Mouse (Mus musculus): Measurements from ENCODE around the gene Ccdc122. TPM values are rescaled to one million over a fixed set of nuclear protein-coding genes. Genes with fewer than 3 reads are reported as not detected.
"Not testable (repeated sequence)": the region's sequence is repeated elsewhere in the genome, so short reads cannot be mapped to it uniquely, and the experiment has no call there.

Ccdc122 gene
- polyA plus RNA-seq, 1 experiment from 2014 or later = 2.0 TPM

DNA sequence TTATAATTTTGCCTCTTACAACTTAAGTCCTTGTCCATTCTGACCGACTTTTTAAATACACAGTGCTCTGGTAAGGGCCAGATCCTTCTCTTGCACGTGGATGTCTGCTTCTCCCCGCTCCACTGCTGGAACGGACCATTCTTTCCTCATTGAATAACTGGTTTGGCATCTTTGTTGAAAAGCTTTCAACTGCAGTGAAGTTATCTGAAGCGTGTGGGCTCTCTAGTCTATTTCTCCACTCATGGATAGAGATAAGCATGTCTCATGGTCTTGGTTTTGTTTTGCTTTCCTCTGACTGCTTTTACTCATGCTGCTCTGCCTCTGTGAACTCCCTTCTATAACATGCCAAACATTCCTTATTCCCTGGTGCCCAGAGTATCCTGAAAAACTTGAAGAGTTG is 4.1 kb upstream of the Ccdc122 start:
- no peaks in the 10 kb centered on the region for H3K27me3 ChIP-seq (replicated peaks)
- H3K4me2 ChIP-seq = no peak overlapping the region; the same call in 1 of the 2 replicates
- WGBS = 13% methylated on average over 5 of the region's 5 CpGs
- H3K4me1 ChIP-seq (replicated peaks) = peaks cover 10% of the 10 kb centered on the region
- no peaks in the 10 kb centered on the region for H3K36me3 ChIP-seq
- H3K9ac ChIP-seq = no peak overlapping the region
- no peaks in the 10 kb centered on the region for H3K9me3 ChIP-seq (replicated peaks)
- no peak overlapping the region for H3K27ac ChIP-seq (ENCODE audit: poor library complexity, severe bottlenecking)
- 0 out of 2 replicates have a peak, but pooled peaks have one; percentile 27 for ATAC-seq (ENCODE audit: insufficient number of reproducible peaks, low FRiP score)
- H3K4me3 ChIP-seq = no peak overlapping the region

DNA sequence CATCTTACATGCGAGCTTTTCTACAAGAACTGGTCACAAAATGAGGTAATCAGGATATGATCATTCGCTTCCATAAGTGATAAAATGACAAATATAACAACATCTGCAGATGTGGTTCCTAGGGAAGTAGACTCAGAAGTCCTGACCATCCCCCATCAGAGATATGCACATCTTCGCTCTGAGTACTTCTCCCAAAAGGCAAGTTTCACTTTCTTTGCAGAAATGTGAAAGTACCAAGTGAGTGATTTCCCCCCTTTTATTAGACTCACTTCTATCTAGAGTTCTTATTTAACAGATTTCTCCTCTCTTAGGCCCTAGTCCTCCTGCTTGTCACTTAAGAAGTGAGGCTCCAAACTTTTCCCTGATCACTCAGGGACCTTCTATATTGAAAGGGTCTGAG is 3.2 kb upstream of the Ccdc122 start:
- 86% methylated on average over 3 of the region's 3 CpGs for WGBS
- no peak for ATAC-seq (ENCODE audit: insufficient number of reproducible peaks, low FRiP score)
- Histone ChIP-seq H3K9me3 (replicated peaks) (no peaks in the 10 kb centered on the region), H3K36me3 (no peaks in the 10 kb centered on the region), H3K4me3 (no peak overlapping the region), H3K4me2 (no peak overlapping the region), H3K27me3 (replicated peaks) (no peaks in the 10 kb centered on the region), H3K9ac (no peak overlapping the region), H3K27ac (ENCODE audit: poor library complexity, severe bottlenecking) (no peak overlapping the region), H3K4me1 (replicated peaks) (peaks cover 10% of the 10 kb centered on the region)

DNA sequence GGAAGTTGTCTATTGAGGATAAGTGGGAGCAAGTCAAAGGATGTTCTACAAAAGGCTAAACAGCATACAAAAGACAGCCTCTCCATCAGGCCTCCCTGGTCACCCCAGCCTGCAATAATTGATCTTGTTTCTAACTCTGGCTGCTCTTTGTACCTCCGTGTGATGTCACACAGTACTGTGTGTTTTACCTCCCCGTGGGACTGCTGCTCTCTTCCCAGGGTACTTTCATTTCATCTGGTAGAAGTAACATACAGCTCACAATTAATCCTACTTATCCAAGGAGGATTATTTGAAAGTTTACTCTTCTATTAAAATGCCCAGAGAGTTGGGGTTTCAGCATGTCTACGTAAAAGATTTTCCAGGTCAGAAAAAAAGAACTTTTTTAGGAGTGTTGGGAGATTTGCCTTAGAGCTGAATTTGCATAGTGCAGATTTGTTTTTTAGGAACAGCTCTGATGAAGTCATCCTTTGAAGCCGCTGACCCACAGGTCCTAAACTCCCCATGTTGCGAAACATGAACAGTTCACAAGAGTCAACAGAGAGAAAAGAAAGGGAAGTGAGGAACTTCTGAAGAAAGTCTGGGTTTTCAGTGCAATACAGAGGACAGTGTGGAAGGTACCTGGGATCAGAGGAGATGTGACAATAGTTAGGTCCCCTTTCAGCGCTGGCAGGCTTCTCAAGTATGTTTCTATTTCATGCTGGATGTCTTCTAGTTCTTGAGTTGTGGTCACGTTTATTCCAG is 2.2 kb upstream of the Ccdc122 start:
- Histone ChIP-seq H3K4me2 (no peak overlapping the region), H3K27me3 (replicated peaks) (no peaks in the 10 kb centered on the region), H3K4me1 (replicated peaks) (peaks cover 10% of the 10 kb centered on the region), H3K9ac (no peak overlapping the region), H3K4me3 (no peak overlapping the region), H3K9me3 (replicated peaks) (no peaks in the 10 kb centered on the region), H3K27ac (ENCODE audit: poor library complexity, severe bottlenecking) (no peak overlapping the region), H3K36me3 (no peaks in the 10 kb centered on the region)
- ATAC-seq (ENCODE audit: insufficient number of reproducible peaks, low FRiP score) = no peak
- WGBS = 73% methylated on average over 7 of the region's 7 CpGs

DNA sequence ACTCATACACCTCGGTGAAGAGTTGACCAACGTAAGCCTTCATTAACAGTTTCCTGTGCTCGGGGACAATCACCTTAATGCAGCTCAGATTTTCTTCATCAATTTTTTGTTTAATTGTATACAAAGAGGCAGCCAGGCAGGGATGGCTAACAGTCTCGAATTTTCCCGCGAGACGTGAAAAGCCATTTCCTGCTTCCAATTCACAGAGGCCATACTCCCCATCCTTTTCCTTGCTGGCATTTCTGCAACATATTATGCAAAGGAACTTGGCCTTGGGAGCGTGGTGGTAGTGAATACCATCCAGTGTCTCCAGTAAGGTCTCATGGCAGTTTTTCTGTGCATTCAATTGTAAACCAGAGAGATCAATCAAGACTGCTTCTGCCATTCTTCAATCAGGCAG is 1.6 kb upstream of the Ccdc122 start:
- no peaks in the 10 kb centered on the region for H3K36me3 ChIP-seq
- peaks cover 7% of the 10 kb centered on the region for H3K4me1 ChIP-seq (replicated peaks)
- WGBS = 88% methylated on average over 8 of the region's 8 CpGs
- no peaks in the 10 kb centered on the region for H3K9me3 ChIP-seq (replicated peaks)
- H3K27me3 ChIP-seq (replicated peaks) = no peaks in the 10 kb centered on the region
- no peak overlapping the region for H3K9ac ChIP-seq
- no peak overlapping the region for H3K4me2 ChIP-seq
- no peak for ATAC-seq (ENCODE audit: insufficient number of reproducible peaks, low FRiP score)
- H3K4me3 ChIP-seq = no peak overlapping the region
- H3K27ac ChIP-seq (ENCODE audit: poor library complexity, severe bottlenecking) = no peak overlapping the region

DNA sequence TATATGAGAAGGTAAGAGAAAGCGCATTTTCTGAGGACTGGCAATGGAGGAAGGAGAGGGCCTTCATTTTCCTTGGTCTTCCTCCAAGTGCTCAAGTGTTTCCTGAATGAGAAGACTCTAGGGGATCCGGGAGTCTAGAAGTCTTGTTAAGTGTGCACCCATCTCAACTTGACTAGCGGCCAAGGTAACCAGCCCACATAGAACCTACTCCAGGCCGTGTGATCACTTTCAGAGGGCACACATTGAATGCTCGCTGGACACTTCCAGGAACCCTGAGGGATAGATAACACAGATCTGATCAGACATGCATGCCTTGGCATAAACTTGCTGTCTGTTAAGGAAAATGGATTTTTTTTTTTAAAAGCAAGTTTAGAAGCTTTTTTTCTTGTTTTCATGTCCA is 758 bp downstream of the Ccdc122 start:
- Histone ChIP-seq H3K9me3 (replicated peaks) (no peaks in the 10 kb centered on the region), H3K27me3 (replicated peaks) (no peaks in the 10 kb centered on the region), H3K36me3 (no peaks in the 10 kb centered on the region), H3K4me3 (no peak overlapping the region), H3K27ac (ENCODE audit: poor library complexity, severe bottlenecking) (no peak overlapping the region), H3K4me2 (no peak overlapping the region), H3K9ac (no peak overlapping the region), H3K4me1 (replicated peaks) (no peaks in the 10 kb centered on the region)
- WGBS = 75% methylated on average over 5 of the region's 5 CpGs
- ATAC-seq (ENCODE audit: insufficient number of reproducible peaks, low FRiP score) = no peak

DNA sequence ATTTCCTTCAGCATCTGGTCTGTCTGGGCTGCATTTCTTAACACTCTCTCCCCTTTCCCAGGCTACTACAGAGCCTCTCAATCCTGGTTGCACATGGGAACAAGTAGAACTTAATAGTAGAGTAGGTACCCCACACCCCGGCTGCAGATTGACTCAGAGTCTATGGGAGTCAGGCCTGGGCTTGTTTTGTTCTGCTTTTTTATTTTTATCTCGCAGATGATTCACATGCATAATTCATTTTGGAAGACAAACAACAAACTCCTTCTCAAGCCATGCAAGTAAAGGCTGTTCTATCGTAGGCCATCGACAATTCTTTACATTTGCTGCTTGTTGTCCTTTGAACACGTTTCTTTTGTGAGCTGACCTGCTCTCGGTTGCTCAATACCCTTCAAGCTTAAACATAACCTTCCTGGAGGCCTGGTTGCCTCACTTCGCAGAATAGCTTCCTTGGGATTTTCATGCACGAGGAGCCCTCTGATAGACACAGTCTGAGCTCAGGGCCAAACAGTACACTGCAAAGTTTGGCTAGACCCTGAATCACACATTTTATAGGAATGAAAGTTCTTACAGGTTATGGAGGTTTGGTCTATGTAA is 1.4 kb downstream of the Ccdc122 start:
- Histone ChIP-seq H3K36me3 (no peaks in the 10 kb centered on the region), H3K27ac (ENCODE audit: poor library complexity, severe bottlenecking) (no peak overlapping the region), H3K9me3 (replicated peaks) (0 out of 2 replicates have a peak, but pooled peaks cover 3% of the 10 kb centered on the region), H3K4me2 (no peak overlapping the region), H3K4me3 (no peak overlapping the region), H3K27me3 (replicated peaks) (no peaks in the 10 kb centered on the region), H3K4me1 (replicated peaks) (no peaks in the 10 kb centered on the region), H3K9ac (no peak overlapping the region)
- no peak for ATAC-seq (ENCODE audit: insufficient number of reproducible peaks, low FRiP score)
- 80% methylated on average over 8 of the region's 8 CpGs for WGBS

DNA sequence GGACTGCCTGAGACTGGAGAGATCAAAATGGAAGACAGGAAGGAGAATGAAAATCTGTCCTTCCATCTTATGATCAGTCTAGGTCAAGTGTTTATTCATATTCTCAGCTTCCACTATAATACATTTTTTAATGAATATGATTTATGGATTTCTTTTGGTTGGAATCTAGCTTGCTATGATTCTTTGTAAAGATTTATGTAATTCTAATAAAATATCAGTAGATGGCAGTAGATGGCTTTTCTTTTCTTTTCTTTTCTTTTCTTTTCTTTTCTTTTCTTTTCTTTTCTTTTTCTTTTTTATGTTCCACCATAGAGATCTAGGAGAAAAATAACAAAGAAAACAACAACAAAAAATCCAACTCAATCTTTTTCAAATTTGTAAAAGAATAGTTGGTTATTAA is 16.7 kb downstream of the Ccdc122 start:
- H3K4me3 ChIP-seq = no peak overlapping the region

DNA sequence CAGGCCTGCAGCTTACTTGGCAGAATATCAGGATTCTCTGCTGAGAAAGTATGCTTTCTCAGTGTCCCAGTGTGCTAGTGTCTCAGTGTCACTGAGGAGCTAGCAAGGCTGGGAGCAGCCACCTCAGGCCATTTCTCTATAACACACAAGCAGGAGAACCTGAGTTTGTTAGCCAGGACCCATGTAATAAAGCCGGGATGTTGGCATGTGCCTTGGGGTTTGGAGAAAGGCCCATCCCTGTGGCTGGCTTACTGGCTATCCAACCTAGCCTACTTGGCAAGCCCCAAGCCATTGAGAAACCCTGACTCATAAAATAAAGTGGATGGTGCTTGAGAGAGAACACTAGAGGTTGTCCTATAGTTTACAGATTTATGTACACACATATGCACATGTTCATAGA is 32.8 kb downstream of the Ccdc122 start:
- no peak for ATAC-seq (ENCODE audit: insufficient number of reproducible peaks, low FRiP score)
- H3K4me3 ChIP-seq = no peak overlapping the region
- H3K4me1 ChIP-seq (replicated peaks) = no peaks in the 10 kb centered on the region
- H3K4me2 ChIP-seq = no peak overlapping the region
- no peaks in the 10 kb centered on the region for H3K36me3 ChIP-seq
- no peak overlapping the region for H3K27ac ChIP-seq (ENCODE audit: poor library complexity, severe bottlenecking)
- no peak overlapping the region for H3K9ac ChIP-seq
- no peaks in the 10 kb centered on the region for H3K27me3 ChIP-seq (replicated peaks)
- 78% methylated on average over 1 of the region's 1 CpGs for WGBS
- no peaks in the 10 kb centered on the region for H3K9me3 ChIP-seq (replicated peaks)

More for the DNA sequence above, 16.7 kb downstream of the Ccdc122 start:
- Histone ChIP-seq H3K36me3 (no peaks in the 10 kb centered on the region), H3K27ac (ENCODE audit: poor library complexity, severe bottlenecking) (no peak overlapping the region), H3K27me3 (replicated peaks) (no peaks in the 10 kb centered on the region), H3K9ac (no peak overlapping the region), H3K4me2 (no peak overlapping the region), H3K9me3 (replicated peaks) (no peaks in the 10 kb centered on the region), H3K4me1 (replicated peaks) (no peaks in the 10 kb centered on the region)
- ATAC-seq (ENCODE audit: insufficient number of reproducible peaks, low FRiP score) = no peak

DNA sequence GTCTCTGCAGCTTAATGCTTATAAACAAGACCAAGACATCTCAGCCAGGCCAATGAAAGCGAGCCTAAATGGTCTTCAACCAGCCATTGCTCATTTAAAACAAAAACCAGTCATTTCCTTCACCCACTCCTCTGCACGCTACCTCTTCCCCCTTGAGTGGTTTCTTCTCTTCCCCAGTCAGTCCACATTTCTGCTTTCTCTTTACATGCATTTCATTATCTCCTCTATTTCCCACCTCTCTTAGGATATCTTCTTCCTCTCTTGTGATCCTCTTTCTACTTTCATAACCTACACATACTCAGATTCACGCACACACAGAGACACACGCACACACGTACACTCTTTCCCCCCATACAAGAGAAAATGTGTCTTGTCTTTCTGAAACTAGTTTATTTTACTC is 44.7 kb downstream of the Ccdc122 start:
- no peak for ATAC-seq (ENCODE audit: insufficient number of reproducible peaks, low FRiP score)
- no peaks in the 10 kb centered on the region for H3K4me1 ChIP-seq (replicated peaks)
- no peak overlapping the region for H3K4me3 ChIP-seq
- no peaks in the 10 kb centered on the region for H3K9me3 ChIP-seq (replicated peaks)
- no peaks in the 10 kb centered on the region for H3K27me3 ChIP-seq (replicated peaks)
- no peaks in the 10 kb centered on the region for H3K36me3 ChIP-seq
- H3K27ac ChIP-seq (ENCODE audit: poor library complexity, severe bottlenecking) = no peak overlapping the region
- H3K9ac ChIP-seq = no peak overlapping the region
- H3K4me2 ChIP-seq = no peak overlapping the region
- 85% methylated on average over 5 of the region's 5 CpGs for WGBS

DNA sequence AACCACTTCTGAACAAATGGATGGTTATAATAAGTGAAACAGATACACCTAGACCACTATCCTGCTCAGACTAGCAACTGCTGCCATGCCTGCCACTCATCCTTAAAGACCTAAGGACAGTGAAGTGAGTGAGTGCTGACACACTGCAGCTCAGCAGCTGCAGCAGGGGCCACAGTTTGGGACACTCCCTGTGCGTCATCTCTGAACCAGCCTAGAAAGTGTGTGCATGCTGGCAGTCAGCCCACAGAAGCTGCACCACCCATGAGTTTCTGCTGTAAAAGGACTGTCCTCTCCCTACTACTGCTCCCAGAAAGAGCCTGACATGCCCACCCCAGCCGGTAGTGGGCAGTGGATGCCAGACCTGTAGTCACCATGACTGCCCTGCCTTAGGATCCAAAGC is 63.7 kb downstream of the Ccdc122 start:
- WGBS = 41% methylated on average over 2 of the region's 2 CpGs
- H3K36me3 ChIP-seq = no peaks in the 10 kb centered on the region

DNA sequence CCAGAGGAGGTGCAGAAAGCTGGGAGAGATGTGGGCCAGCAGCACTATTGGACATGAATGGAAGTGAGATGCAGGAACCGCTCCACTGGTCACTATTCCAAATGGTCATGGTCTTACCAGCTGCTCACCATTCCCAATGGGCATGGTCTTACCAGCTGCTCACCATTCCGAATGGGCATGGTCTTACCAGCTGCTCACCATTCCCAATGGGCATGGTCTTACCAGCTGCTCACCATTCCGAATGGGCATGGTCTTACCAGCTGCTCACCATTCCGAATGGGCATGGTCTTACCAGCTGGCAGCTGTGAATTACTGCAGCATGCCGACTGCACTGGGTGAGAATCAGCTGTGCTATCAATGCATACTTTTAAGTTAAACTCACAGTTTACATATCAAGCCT is 74.0 kb downstream of the Ccdc122 start:
- H3K9me3 ChIP-seq (replicated peaks); H3K27ac ChIP-seq (ENCODE audit: poor library complexity, severe bottlenecking); H3K4me2 ChIP-seq; ATAC-seq (ENCODE audit: insufficient number of reproducible peaks, low FRiP score); H3K27me3 ChIP-seq (replicated peaks); H3K4me1 ChIP-seq (replicated peaks); H3K36me3 ChIP-seq; H3K4me3 ChIP-seq; H3K9ac ChIP-seq: not testable (repeated sequence)
- 86% methylated on average over 5 of the region's 5 CpGs for WGBS

More for the DNA sequence above, 63.7 kb downstream of the Ccdc122 start:
- Histone ChIP-seq H3K9me3 (replicated peaks) (no peaks in the 10 kb centered on the region), H3K4me2 (no peak overlapping the region), H3K9ac (no peak overlapping the region), H3K27ac (ENCODE audit: poor library complexity, severe bottlenecking) (no peak overlapping the region), H3K4me3 (no peak overlapping the region), H3K27me3 (replicated peaks) (no peaks in the 10 kb centered on the region), H3K4me1 (replicated peaks) (no peaks in the 10 kb centered on the region)
- no peak for ATAC-seq (ENCODE audit: insufficient number of reproducible peaks, low FRiP score)

DNA sequence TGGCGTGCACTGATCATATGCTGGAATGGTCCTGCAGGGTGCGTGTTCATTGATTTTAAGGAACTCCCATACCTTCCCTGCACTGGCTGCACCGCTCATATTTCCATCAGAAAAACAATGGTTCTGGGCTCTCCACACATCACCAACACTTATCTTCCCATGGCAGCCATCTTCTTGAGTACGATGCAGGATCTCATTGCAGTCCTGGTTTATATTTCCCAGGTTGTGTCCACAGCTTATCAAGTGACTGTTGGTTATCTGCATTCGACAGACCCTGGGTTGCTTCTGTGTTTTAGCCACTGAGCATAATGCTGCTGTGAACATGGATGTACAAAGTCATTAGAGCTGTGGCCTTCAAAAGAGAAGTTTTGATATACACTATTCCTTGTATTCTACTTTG is 94.0 kb downstream of the Ccdc122 start:
- Histone ChIP-seq H3K4me1 (replicated peaks) (peaks cover 6% of the 10 kb centered on the region), H3K4me2 (no peak overlapping the region), H3K4me3 (no peak overlapping the region), H3K36me3 (no peaks in the 10 kb centered on the region), H3K9me3 (replicated peaks) (no peaks in the 10 kb centered on the region), H3K27me3 (replicated peaks) (no peaks in the 10 kb centered on the region), H3K9ac (no peak overlapping the region), H3K27ac (ENCODE audit: poor library complexity, severe bottlenecking) (no peak overlapping the region)
- no peak for ATAC-seq (ENCODE audit: insufficient number of reproducible peaks, low FRiP score)
- 72% methylated on average over 5 of the region's 5 CpGs for WGBS

All from heart, embryonic 12.5 days (tissue).